Mouse (Mus musculus): ENCODE measurements at regions not wholly inside any gene's neighbourhood (a gene's known extent, or its start where the extent isn't known, plus 50 kb on each side); places are given as distances from the start of the nearest gene placed in this dataset.

DNA sequence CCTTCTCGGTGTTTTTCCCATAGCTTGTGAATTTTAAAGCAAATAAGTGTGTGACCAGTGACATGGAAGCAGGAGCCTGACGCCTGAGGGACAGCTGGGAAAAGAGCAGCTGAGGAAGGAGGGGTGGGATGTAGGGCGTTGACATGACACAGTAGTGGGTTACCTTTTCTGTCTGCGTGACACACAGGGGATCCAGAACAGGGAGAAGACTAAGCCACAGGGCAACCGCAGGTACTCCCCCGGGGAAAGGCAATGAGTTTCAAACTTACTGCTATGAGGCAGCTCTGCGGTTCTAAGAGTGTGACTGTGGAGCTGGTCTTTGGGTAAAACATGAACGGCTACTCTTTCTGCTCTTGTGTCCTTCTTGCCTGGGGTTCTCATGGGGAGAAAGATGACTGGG lies 170.2 kb upstream of the Prox1 start:
- WGBS, result 87% methylated on average over 8 of the region's 8 CpGs
- Histone ChIP-seq H3K36me3 (no peaks in the 10 kb centered on the region), H3K4me2 (replicated peaks) (no peak overlapping the region), H3K4me3 (no peak overlapping the region), H3K27me3 (peaks cover 10% of the 10 kb centered on the region; the same call in 1 of the 2 replicates), H3K9me3 (no peaks in the 10 kb centered on the region), H3K27ac (replicated peaks) (no peak overlapping the region), H3K9ac (replicated peaks) (no peak overlapping the region), H3K4me1 (peaks cover 7% of the 10 kb centered on the region; the same call in 1 of the 2 replicates)
- no peak for ATAC-seq (ENCODE audit: low FRiP score, low read depth)

DNA sequence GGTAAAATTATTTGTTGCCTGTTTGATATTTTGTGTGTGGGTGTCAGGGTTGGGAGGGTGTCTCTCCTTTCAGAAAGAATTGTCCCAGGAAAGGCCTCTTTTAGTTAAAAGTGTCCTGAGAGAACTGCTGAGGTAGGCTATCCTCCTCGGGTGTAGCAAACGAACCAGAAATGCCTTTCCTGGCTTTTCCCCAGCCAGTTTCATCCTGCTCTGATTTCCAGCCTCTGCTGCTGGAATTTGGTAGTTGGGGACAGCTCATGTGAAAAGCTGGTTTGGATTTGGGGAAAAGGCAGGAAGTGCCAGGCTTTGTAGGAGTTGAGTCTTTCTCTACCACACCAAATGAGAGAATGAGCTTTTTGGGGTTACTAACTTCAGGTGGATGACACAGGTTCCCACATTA lies 164.0 kb upstream of the Prox1 start:
- Histone ChIP-seq H3K36me3 (no peaks in the 10 kb centered on the region), H3K27me3 (peaks cover 16% of the 10 kb centered on the region; the same call in 1 of the 2 replicates), H3K27ac (replicated peaks) (no peak overlapping the region), H3K4me1 (peaks cover 11% of the 10 kb centered on the region; the same call in 1 of the 2 replicates), H3K9ac (replicated peaks) (no peak overlapping the region), H3K4me2 (replicated peaks) (no peak overlapping the region), H3K4me3 (no peak overlapping the region), H3K9me3 (no peaks in the 10 kb centered on the region)
- ATAC-seq (ENCODE audit: low FRiP score, low read depth), result no peak
- 59% methylated on average over 2 of the region's 2 CpGs for WGBS

- no peak overlapping the region for H3K9ac ChIP-seq (replicated peaks)
- no peak overlapping the region for H3K4me3 ChIP-seq
- H3K36me3 ChIP-seq, result no peaks in the 10 kb centered on the region
- no peak; the same call in 1 of the 2 replicates for ATAC-seq (ENCODE audit: low FRiP score, low read depth)
- peaks cover 16% of the 10 kb centered on the region; the same call in 1 of the 2 replicates for H3K27me3 ChIP-seq
- no peak overlapping the region for H3K4me2 ChIP-seq (replicated peaks)
- H3K27ac ChIP-seq (replicated peaks), result no peak overlapping the region
- WGBS, result 49% methylated on average over 8 of the region's 8 CpGs
- H3K4me1 ChIP-seq, result peaks cover 11% of the 10 kb centered on the region; the same call in 1 of the 2 replicates
- H3K9me3 ChIP-seq, result no peaks in the 10 kb centered on the region
Measured at GRCm38 (mm10) chr1:190334053-190334452, 163.5 kb upstream of the Prox1 start.

GRCm38 (mm10) chr1:190332001-190332400 lies 161.5 kb upstream of the Prox1 start:
- no peak overlapping the region for H3K4me3 ChIP-seq
- no peak overlapping the region for H3K27ac ChIP-seq (replicated peaks)
- H3K9ac ChIP-seq (replicated peaks), result no peak overlapping the region
- no peak overlapping the region for H3K4me2 ChIP-seq (replicated peaks)
- peaks cover 11% of the 10 kb centered on the region; the same call in 1 of the 2 replicates for H3K4me1 ChIP-seq
- no peaks in the 10 kb centered on the region for H3K9me3 ChIP-seq
- no peak for ATAC-seq (ENCODE audit: low FRiP score, low read depth)
- peaks cover 16% of the 10 kb centered on the region; the same call in 1 of the 2 replicates for H3K27me3 ChIP-seq
- WGBS, result 80% methylated on average over 3 of the region's 3 CpGs
- H3K36me3 ChIP-seq, result no peaks in the 10 kb centered on the region

- Histone ChIP-seq H3K9me3 (no peaks in the 10 kb centered on the region), H3K9ac (replicated peaks) (no peak overlapping the region), H3K4me1 (no peaks in the 10 kb centered on the region), H3K27me3 (no peaks in the 10 kb centered on the region), H3K4me3 (no peak overlapping the region), H3K36me3 (no peaks in the 10 kb centered on the region), H3K27ac (replicated peaks) (no peak overlapping the region), H3K4me2 (replicated peaks) (no peak overlapping the region)
- WGBS, result 90% methylated on average over 6 of the region's 6 CpGs
- ATAC-seq (ENCODE audit: low FRiP score, low read depth), result no peak
Measured at GRCm38 (mm10) chr1:190324562-190324961, 154.0 kb upstream of the Prox1 start.

DNA sequence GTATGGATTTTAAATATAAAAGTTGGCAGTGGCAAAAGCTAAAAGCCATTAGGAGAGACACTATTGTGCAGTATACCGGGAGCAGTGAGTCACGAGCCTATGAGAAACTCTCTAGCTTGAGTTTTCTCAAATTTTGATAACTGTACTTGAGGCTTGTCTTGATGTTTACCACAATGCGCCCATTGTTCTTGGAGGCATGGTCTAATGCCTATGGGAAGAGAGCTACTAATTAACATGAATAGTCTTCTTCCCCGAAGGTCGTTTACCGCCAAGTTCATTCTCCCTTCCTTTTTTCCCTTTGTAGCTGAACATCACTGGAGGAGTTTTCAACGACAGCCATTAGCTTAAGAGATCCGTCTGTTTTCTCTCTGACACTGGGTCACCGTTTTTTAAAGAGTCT lies 153.2 kb upstream of the Prox1 start:
- ATAC-seq (ENCODE audit: low FRiP score, low read depth), result no peak
- no peaks in the 10 kb centered on the region for H3K36me3 ChIP-seq
- no peak overlapping the region for H3K4me3 ChIP-seq
- no peak overlapping the region for H3K27ac ChIP-seq (replicated peaks)
- no peaks in the 10 kb centered on the region for H3K27me3 ChIP-seq
- no peaks in the 10 kb centered on the region for H3K4me1 ChIP-seq
- 82% methylated on average over 9 of the region's 9 CpGs for WGBS
- no peaks in the 10 kb centered on the region for H3K9me3 ChIP-seq
- no peak overlapping the region for H3K9ac ChIP-seq (replicated peaks)
- H3K4me2 ChIP-seq (replicated peaks), result no peak overlapping the region

GRCm38 (mm10) chr1:190316175-190316574 lies 145.7 kb upstream of the Prox1 start:
- Histone ChIP-seq H3K4me2 (replicated peaks) (no peak overlapping the region), H3K4me1 (no peaks in the 10 kb centered on the region), H3K36me3 (no peaks in the 10 kb centered on the region), H3K27me3 (no peaks in the 10 kb centered on the region), H3K27ac (replicated peaks) (no peak overlapping the region), H3K9me3 (no peaks in the 10 kb centered on the region), H3K4me3 (no peak overlapping the region), H3K9ac (replicated peaks) (no peak overlapping the region)
- WGBS, result 82% methylated on average over 5 of the region's 5 CpGs
- no peak for ATAC-seq (ENCODE audit: low FRiP score, low read depth)

DNA sequence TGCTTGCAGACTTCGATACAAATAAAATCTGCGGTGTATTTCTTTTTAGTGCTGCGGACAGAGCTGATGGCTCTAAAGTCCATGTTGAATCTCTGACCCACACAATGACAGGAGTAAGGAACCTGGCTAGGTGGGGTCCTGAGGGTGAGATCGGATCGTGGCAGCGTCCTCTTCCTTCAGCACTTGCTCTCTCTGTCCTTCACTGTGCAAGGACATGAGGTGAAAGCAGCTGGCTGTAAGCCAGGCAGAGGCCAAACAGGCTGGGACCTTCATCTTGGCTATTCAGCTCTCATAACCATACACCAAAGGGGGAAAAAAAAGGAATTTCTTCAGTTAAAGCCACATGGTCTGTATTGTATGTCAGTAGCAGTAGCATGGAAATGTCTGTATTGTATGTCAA lies 139.3 kb upstream of the Prox1 start:
- no peaks in the 10 kb centered on the region for H3K9me3 ChIP-seq
- H3K4me1 ChIP-seq, result no peaks in the 10 kb centered on the region
- H3K36me3 ChIP-seq, result no peaks in the 10 kb centered on the region
- H3K9ac ChIP-seq (replicated peaks), result no peak overlapping the region
- 89% methylated on average over 6 of the region's 6 CpGs for WGBS
- ATAC-seq (ENCODE audit: low FRiP score, low read depth), result no peak
- no peak overlapping the region for H3K4me3 ChIP-seq
- H3K27me3 ChIP-seq, result no peaks in the 10 kb centered on the region
- no peak overlapping the region for H3K4me2 ChIP-seq (replicated peaks)
- H3K27ac ChIP-seq (replicated peaks), result no peak overlapping the region

DNA sequence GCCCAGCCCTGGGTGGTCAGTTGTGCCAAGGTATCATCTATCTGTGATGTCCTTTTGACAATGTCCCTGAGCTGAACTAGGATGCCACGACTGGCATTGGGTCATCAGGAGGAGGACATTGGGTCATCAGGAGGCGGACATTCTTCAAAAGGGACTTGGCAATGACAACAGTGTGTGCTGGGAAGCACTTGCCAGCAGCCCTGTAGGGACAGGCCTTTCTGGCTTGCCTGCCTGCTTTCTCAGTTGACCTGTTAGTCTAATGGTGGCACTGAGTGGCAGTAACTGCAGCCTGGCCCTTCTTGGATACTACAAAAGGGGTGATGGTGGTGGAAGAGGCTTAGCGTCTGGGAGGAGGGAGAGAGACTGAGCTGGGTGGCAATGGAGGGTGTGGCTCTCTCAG lies 137.2 kb upstream of the Prox1 start:
- Histone ChIP-seq H3K4me3 (no peak overlapping the region), H3K4me1 (no peaks in the 10 kb centered on the region), H3K9me3 (0 out of 2 replicates have a peak, but pooled peaks cover 3% of the 10 kb centered on the region), H3K27me3 (no peaks in the 10 kb centered on the region), H3K36me3 (no peaks in the 10 kb centered on the region), H3K27ac (replicated peaks) (no peak overlapping the region), H3K9ac (replicated peaks) (no peak overlapping the region), H3K4me2 (replicated peaks) (no peak overlapping the region)
- 91% methylated on average over 3 of the region's 3 CpGs for WGBS
- ATAC-seq (ENCODE audit: low FRiP score, low read depth), result no peak

DNA sequence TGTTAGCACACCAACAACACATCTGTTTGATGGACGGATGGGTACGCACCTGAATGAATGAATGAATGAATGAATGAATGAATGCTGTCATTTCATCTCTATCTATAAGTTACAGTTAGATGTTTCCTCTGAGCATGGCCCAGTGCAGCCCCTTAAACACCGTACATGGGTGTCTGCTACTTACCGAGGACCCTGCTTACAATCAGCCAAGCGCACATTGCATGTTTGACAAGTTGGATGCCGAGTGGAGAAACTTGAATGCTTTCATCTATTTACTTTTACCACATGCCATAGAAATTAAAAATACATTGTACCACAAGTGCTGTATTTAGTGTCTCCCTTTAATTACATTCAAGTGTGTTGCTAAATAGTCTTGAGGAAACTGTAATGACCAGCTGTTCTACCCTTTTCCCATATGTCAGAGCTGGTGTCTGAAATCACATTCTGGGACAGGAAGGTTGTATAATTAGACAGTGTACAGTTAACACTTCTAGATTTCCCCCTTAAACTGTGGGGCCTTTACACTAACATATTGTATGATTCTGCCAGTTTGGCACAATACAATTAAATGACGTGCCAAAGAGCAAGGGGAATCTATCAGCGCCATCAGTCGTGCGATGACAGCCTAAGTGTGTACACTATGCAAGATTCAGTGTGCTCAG lies 127.3 kb upstream of the Prox1 start:
- H3K9ac ChIP-seq (replicated peaks), result no peak overlapping the region
- H3K4me3 ChIP-seq, result no peak overlapping the region
- ATAC-seq (ENCODE audit: low FRiP score, low read depth), result no peak
- no peak overlapping the region for H3K4me2 ChIP-seq (replicated peaks)
- no peak overlapping the region for H3K27ac ChIP-seq (replicated peaks)
- H3K4me1 ChIP-seq, result no peaks in the 10 kb centered on the region; the same call in 1 of the 2 replicates
- no peaks in the 10 kb centered on the region for H3K9me3 ChIP-seq
- H3K27me3 ChIP-seq, result peaks cover 26% of the 10 kb centered on the region; the same call in 1 of the 2 replicates
- WGBS, result 93% methylated on average over 10 of the region's 10 CpGs
- no peaks in the 10 kb centered on the region for H3K36me3 ChIP-seq

GRCm38 (mm10) chr1:190290061-190290460 lies 119.5 kb upstream of the Prox1 start:
- H3K27ac ChIP-seq (replicated peaks), result no peak overlapping the region
- H3K4me1 ChIP-seq, result peaks cover 13% of the 10 kb centered on the region; the same call in 1 of the 2 replicates
- no peaks in the 10 kb centered on the region for H3K36me3 ChIP-seq
- 91% methylated on average over 11 of the region's 11 CpGs for WGBS
- H3K9me3 ChIP-seq, result no peaks in the 10 kb centered on the region
- H3K4me3 ChIP-seq, result no peak overlapping the region
- ATAC-seq (ENCODE audit: low FRiP score, low read depth), result no peak
- H3K27me3 ChIP-seq, result peaks cover 13% of the 10 kb centered on the region
- no peak overlapping the region for H3K4me2 ChIP-seq (replicated peaks)
- no peak overlapping the region for H3K9ac ChIP-seq (replicated peaks)

- Histone ChIP-seq H3K4me1 (peaks cover 13% of the 10 kb centered on the region; the same call in 1 of the 2 replicates), H3K36me3 (no peaks in the 10 kb centered on the region), H3K4me3 (no peak overlapping the region), H3K27me3 (peaks cover 17% of the 10 kb centered on the region), H3K9ac (replicated peaks) (no peak overlapping the region), H3K4me2 (replicated peaks) (no peak overlapping the region), H3K27ac (replicated peaks) (no peak overlapping the region), H3K9me3 (no peaks in the 10 kb centered on the region)
- 79% methylated on average over 17 of the region's 17 CpGs for WGBS
- ATAC-seq (ENCODE audit: low FRiP score, low read depth), result no peak
Measured at GRCm38 (mm10) chr1:190286481-190287145, 116.1 kb upstream of the Prox1 start.
